Mouse (Mus musculus): ENCODE measurements around the gene Brsk1.

DNA sequence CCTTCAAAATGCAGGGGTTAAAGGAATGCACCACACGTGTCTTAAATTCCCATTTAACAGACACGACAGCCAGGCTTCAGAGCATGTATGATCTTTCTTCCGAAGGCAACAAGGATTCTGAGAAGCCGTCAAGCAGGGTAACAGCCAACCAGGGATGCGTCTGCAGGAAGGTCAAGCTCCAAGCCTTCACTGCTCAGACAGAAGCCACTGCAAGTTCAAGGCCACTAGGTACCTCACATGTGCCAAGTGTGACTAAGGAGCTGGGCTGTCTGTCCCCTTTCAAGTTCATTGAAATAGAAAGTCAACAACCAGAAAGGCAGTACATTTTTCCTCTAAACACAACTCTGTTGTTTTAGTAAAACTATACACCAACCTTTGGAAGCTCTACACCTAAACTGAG, 23.5 kb upstream of the Brsk1 start:
- TF ChIP-seq CTCF (IDR thresholded peaks at IDR 0.05; ENCODE audit: low read depth, low read length) (no peak), GATA2 (IDR thresholded peaks at IDR 0.05; ENCODE audit: borderline replicate concordance, low read depth, low read length) (no peak), TAL1 (conservative IDR thresholded peaks at IDR 0.05; ENCODE audit: low read depth, low read length) (no peak), GATA1 (IDR thresholded peaks at IDR 0.05; ENCODE audit: borderline replicate concordance, low read length) (no peak), POLR2AphosphoS5 (IDR thresholded peaks at IDR 0.05; ENCODE audit: insufficient replicate concordance, low read depth, low read length) (no peak)

Data from G1E (cell line).